Mouse (Mus musculus): ENCODE measurements around the gene Tssk4. TPM values are rescaled to one million over a fixed set of nuclear protein-coding genes. Genes with fewer than 3 reads are reported as not detected.

Gene Tssk4
- polyA plus RNA-seq, 1 experiment from 2014 or later = 0.61 TPM

DNA sequence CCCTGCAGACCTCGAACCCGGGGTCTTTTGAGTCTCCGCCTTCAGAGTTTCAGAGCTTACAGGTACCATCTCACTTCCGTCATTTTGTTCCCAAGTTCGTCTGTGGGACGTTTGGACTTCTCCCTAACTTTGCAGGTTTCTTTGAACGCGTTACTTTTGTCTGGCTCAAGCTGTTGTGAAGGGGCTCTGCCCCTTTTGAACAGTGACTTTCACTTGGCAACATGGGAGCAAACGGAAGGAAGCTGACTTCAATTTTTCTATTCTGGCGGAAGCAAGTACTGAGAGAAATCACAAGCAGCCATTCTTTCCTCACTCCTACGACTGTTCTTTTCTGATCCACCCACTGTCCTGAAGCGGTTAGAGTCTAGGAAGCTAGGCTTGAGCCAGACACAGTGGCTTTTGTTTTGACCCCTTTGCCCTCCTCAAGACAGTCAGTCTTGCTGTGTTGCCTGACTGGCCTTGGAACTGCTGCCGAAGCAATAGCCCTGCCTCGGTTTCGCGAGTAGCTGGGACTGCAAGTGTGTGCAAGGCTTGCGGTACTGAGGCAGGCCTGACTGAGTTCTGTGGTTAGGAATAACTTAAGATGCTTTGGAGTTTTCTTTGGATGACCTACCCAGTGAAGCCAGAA is 5.6 kb upstream of the Tssk4 start:
- peaks cover 21% of the 10 kb centered on the region for H3K4me1 ChIP-seq
- H3K4me3 ChIP-seq (replicated peaks) = peak overlapping the region; percentile 92
- no peak for ATAC-seq (ENCODE audit: insufficient number of reproducible peaks, low FRiP score, low TSS enrichment, low read depth)
- peak overlapping the region; percentile 54 for H3K4me2 ChIP-seq (replicated peaks)
- peak overlapping the region; percentile 90 for H3K27ac ChIP-seq (replicated peaks)
- peak overlapping the region; percentile 91 for H3K9ac ChIP-seq
- peaks cover 27% of the 10 kb centered on the region for H3K36me3 ChIP-seq
- WGBS = 14% methylated on average over 17 of the region's 17 CpGs
- no peaks in the 10 kb centered on the region for H3K27me3 ChIP-seq
- H3K9me3 ChIP-seq (replicated peaks) = no peaks in the 10 kb centered on the region

DNA sequence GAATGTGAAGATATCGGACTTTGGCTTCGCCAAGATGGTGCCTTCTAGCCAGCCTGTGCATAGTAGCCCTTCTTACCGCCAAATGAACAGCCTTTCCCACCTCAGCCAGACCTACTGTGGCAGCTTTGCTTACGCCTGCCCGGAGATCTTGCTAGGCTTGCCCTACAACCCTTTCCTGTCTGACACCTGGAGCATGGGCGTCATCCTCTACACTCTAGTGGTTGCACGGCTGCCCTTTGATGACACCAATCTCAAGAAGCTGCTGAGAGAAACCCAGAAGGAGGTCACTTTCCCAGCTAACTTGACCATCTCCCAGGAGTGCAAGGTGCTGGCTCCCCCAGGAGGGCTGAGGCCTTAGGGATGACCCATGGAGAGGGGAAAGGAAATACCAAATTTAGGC is 1.5 kb downstream of the Tssk4 start:
- no peak for ATAC-seq (ENCODE audit: insufficient number of reproducible peaks, low FRiP score, low TSS enrichment, low read depth)
- Histone ChIP-seq H3K4me3 (replicated peaks) (no peak overlapping the region), H3K4me2 (replicated peaks) (no peak overlapping the region), H3K4me1 (peaks cover 4% of the 10 kb centered on the region; the same call in 1 of the 2 replicates), H3K27ac (replicated peaks) (no peak overlapping the region), H3K9ac (no peak overlapping the region), H3K27me3 (no peaks in the 10 kb centered on the region), H3K36me3 (0 out of 2 replicates have a peak, but pooled peaks cover 4% of the 10 kb centered on the region), H3K9me3 (replicated peaks) (no peaks in the 10 kb centered on the region)
- 84% methylated on average over 7 of the region's 7 CpGs for WGBS

DNA sequence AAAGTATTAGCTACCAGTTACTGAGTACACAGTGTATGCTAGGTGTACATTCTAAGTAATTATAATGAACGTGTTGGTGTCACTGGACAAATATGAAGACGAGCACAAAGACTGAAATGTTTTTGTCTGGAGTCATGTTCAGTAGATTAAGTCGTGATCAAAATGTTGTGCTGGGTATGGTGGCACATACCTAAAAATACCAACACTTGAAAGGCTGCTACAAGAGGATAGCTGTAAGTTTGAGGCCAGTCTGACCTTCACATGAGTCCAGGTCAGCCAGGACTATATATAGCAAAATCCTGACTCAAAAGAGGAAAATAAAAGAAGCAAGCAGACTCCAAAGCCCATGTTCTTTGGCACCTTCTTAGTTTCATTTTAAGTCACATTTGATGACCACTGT is 7.0 kb downstream of the Tssk4 start:
- H3K4me2 ChIP-seq (replicated peaks) = no peak overlapping the region
- peaks cover 21% of the 10 kb centered on the region for H3K36me3 ChIP-seq
- no peak overlapping the region for H3K9ac ChIP-seq
- H3K4me3 ChIP-seq (replicated peaks) = no peak overlapping the region
- H3K9me3 ChIP-seq (replicated peaks) = no peaks in the 10 kb centered on the region
- H3K27me3 ChIP-seq = no peaks in the 10 kb centered on the region
- H3K27ac ChIP-seq (replicated peaks) = no peak overlapping the region
- WGBS = 88% methylated on average over 3 of the region's 3 CpGs
- H3K4me1 ChIP-seq = peaks cover 13% of the 10 kb centered on the region
- no peak for ATAC-seq (ENCODE audit: insufficient number of reproducible peaks, low FRiP score, low TSS enrichment, low read depth)

DNA sequence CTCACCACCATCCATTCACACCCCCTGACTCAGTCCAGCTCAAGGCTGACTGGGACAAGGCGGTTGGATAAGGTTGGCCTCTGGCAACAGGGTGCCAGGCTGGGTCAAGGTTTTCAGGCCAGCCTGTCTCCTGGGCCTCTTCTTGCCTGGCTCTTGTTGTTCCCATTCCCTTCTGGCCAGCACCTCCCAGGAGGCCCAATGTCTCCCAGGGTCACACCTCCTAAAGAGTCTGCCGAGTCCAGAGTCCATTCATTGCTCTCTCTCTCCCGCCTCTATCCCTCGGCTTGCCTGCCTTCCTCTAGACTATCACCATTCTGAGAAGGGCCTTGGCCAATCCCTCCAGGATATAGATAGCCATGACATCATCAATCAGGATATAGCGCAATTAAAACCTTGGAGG is 8.0 kb downstream of the Tssk4 start:
- no peak for ATAC-seq (ENCODE audit: insufficient number of reproducible peaks, low FRiP score, low TSS enrichment, low read depth)
- no peaks in the 10 kb centered on the region for H3K9me3 ChIP-seq (replicated peaks)
- peaks cover 13% of the 10 kb centered on the region for H3K4me1 ChIP-seq
- no peak overlapping the region for H3K4me2 ChIP-seq (replicated peaks)
- no peak overlapping the region for H3K9ac ChIP-seq
- H3K36me3 ChIP-seq = peaks cover 27% of the 10 kb centered on the region
- H3K27ac ChIP-seq (replicated peaks) = no peak overlapping the region
- no peaks in the 10 kb centered on the region for H3K27me3 ChIP-seq
- WGBS = 90% methylated on average over 5 of the region's 5 CpGs
- no peak overlapping the region for H3K4me3 ChIP-seq (replicated peaks)

DNA sequence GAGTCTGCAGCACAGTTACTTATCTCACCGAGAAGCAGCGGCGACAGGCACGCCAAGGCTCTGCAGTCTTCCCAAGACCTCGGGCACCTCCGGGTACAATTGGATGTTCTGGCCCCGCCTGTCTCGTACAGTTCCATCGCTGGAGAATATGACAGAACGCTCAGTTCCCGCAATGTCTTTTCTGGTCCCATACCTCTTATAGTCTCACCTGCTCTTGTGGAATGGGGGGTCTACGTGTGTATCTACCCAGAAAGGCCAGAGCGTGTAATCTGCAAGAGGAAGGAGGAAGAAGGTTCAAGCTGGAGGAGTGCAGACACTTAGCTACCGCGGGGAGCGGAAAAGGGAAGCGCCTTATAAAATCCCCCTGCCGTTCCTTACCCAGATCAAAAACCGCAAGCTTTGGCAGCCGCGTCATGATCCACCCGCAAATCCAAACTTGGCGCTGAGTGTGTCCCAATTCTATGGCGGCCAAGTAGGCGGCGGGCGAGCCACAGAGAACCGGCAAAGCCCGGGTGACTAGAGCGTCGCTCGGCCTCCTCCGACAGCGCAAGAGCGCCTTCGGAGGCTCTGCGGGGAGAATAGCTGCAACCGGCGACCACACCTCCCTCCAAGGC is 10.1 kb downstream of the Tssk4 start, which contains the start of gene Mdp1:
Gene Mdp1, minus strand, starts transcription at position 549 of the 614 bp plus-strand sequence.
- Histone ChIP-seq H3K9me3 (replicated peaks) (no peaks in the 10 kb centered on the region), H3K4me1 (peaks cover 13% of the 10 kb centered on the region), H3K27me3 (no peaks in the 10 kb centered on the region), H3K4me3 (replicated peaks) (peak within 1 kb of the TSS; percentile 69), H3K27ac (replicated peaks) (peak within 1 kb of the TSS; percentile 78), H3K4me2 (replicated peaks) (peak within 1 kb of the TSS; percentile 45), H3K9ac (peak within 1 kb of the TSS; percentile 64), H3K36me3 (peaks cover 36% of the 10 kb centered on the region)
- under 1% methylated on average over 39 of the region's 39 CpGs for WGBS
- ATAC-seq (ENCODE audit: insufficient number of reproducible peaks, low FRiP score, low TSS enrichment, low read depth) = peak; percentile 91

DNA sequence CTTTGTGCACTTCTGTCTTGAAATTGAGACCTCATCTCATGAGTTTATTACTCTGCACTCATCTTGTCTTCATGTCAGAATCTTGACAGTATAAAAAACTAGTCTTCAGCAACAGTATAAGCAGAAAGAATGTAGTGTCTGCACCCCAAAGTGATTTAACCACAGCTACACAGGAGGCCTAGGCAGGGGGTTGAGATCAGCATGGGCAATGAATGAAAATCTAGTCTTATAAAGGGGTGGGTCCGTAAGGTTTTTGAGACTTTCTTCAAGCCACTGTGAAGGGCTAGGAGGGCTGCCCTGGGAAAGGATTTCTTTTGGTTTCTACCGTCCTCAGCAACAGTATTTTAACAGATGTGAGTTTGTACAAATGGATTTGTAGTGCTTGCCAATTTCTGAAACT is 10.7 kb downstream of the Tssk4 start:
- no peak overlapping the region for H3K9ac ChIP-seq
- 36% methylated on average over 2 of the region's 2 CpGs for WGBS
- peaks cover 38% of the 10 kb centered on the region for H3K36me3 ChIP-seq

DNA sequence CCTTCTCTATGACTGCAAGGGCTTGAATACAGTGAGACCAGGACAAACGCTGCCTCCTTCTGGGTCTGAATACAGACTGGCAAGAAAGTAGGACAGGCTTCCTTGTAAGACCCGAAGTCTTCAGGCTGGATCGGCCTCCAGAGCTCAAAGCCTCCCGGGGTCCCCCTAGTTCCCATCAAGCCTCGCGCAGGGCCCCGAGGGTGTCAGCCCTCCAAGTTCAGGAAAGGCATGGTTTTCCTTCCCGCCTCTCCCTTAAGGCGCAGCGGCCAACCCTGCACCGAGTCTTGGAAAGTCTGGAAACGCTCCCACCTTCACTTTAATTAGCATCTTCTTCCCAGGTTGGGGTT is 21.5 kb downstream of the Tssk4 start:
- H3K27ac ChIP-seq (replicated peaks) = peak overlapping the region; percentile 94
- peak; percentile 51; the same call in 1 of the 2 replicates for ATAC-seq (ENCODE audit: insufficient number of reproducible peaks, low FRiP score, low TSS enrichment, low read depth)

More for the DNA sequence above, 10.7 kb downstream of the Tssk4 start:
- 0 out of 2 replicates have a peak overlapping the region, but pooled peaks have one; percentile 45 for H3K4me2 ChIP-seq (replicated peaks)
- H3K4me1 ChIP-seq = peaks cover 13% of the 10 kb centered on the region
- H3K9me3 ChIP-seq (replicated peaks) = no peaks in the 10 kb centered on the region
- ATAC-seq (ENCODE audit: insufficient number of reproducible peaks, low FRiP score, low TSS enrichment, low read depth) = 0 out of 2 replicates have a peak, but pooled peaks have one; percentile 27
- no peaks in the 10 kb centered on the region for H3K27me3 ChIP-seq
- H3K4me3 ChIP-seq (replicated peaks) = peak overlapping the region; percentile 69
- peak overlapping the region; percentile 55 for H3K27ac ChIP-seq (replicated peaks)

DNA sequence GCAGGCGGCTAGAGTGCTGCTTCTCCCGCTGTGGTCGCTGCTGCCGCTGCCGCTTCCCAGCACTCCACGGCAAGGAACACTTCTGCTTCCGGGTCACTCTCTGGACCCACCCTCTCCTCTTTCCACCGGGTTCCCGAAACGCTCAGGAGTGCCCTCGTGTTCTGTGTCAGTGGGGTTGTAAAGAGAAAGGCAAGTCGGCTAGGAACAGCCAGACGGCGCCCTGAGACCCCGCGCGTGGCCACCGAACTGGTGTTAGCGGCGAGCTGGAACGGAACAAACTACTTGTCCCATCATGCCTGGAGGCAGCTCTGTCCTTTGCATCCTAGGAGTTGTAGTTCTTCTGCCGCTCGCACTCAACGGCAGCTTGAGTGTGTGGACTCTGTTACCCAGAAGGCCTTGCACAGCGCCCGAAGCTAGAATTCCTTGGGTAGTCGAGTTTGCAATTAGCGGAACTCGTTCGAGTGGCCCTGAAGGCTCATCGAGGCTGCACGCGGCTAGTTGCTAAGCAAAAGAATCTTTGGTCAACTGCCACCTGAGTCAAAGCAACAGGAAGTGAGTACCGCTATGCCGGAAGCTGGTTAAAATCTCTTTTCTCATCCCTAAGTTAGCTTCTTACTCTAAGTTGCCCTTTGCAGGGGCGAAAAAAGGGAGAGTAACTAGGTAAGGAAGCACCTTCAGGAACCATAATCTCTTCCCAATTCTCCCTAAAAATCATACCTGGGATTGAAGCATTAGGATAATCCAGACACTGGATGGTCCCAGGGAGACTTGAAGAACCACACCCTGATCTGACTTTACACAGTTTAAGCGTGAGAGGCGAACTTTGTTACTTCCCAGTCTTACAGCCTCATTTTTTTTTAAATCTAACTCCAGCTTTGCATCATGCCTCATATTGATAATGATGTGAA is 22.1 kb downstream of the Tssk4 start, which contains the start of the genes Gmpr2 and Nedd8:
Gene Gmpr2, plus strand, starts transcription at position 109 of the 908 bp plus-strand sequence.
Gene Nedd8, minus strand, starts transcription at position 292 of the 908 bp plus-strand sequence.
- Histone ChIP-seq H3K4me1 (peaks cover 18% of the 10 kb centered on the region), H3K27ac (replicated peaks) (peak within 1 kb of the TSS; percentile 94), H3K9ac (peak within 1 kb of the TSS; percentile 76), H3K4me3 (replicated peaks) (peak within 1 kb of the TSS; percentile 66), H3K36me3 (peaks cover 35% of the 10 kb centered on the region), H3K4me2 (replicated peaks) (peak within 1 kb of the TSS; percentile 74), H3K27me3 (no peaks in the 10 kb centered on the region), H3K9me3 (replicated peaks) (no peaks in the 10 kb centered on the region)
- WGBS = under 1% methylated on average over 38 of the region's 38 CpGs
- ATAC-seq (ENCODE audit: insufficient number of reproducible peaks, low FRiP score, low TSS enrichment, low read depth) = peak; percentile 98

More for the DNA sequence above, 21.5 kb downstream of the Tssk4 start:
- peak overlapping the region; percentile 74 for H3K4me2 ChIP-seq (replicated peaks)
- H3K4me3 ChIP-seq (replicated peaks) = peak overlapping the region; percentile 66
- H3K36me3 ChIP-seq = peaks cover 34% of the 10 kb centered on the region
- H3K27me3 ChIP-seq = no peaks in the 10 kb centered on the region
- WGBS = under 1% methylated on average over 12 of the region's 12 CpGs
- peaks cover 18% of the 10 kb centered on the region for H3K4me1 ChIP-seq
- H3K9me3 ChIP-seq (replicated peaks) = no peaks in the 10 kb centered on the region
- H3K9ac ChIP-seq = peak overlapping the region; percentile 76

DNA sequence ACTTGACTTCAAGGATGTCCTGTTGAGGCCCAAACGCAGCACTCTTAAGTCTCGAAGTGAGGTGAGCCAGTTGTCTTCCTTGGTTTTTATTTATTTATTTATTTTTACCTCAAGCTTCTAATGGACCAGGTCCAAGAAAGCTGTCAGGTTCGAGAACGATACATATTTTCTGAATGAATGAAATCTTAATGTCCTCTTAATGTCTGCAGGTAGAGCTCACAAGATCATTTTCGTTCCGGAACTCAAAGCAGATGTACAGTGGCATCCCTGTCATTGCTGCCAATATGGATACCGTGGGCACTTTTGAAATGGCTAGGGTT is 22.7 kb downstream of the Tssk4 start:
- H3K4me3 ChIP-seq (replicated peaks) = peak overlapping the region; percentile 66
- no peaks in the 10 kb centered on the region for H3K9me3 ChIP-seq (replicated peaks)
- H3K36me3 ChIP-seq = peaks cover 42% of the 10 kb centered on the region
- no peak overlapping the region for H3K9ac ChIP-seq
- ATAC-seq (ENCODE audit: insufficient number of reproducible peaks, low FRiP score, low TSS enrichment, low read depth) = no peak
- H3K27ac ChIP-seq (replicated peaks) = no peak overlapping the region; the same call in 1 of the 2 replicates
- peaks cover 18% of the 10 kb centered on the region for H3K4me1 ChIP-seq
- WGBS = 72% methylated on average over 7 of the region's 7 CpGs
- peak overlapping the region; percentile 74 for H3K4me2 ChIP-seq (replicated peaks)
- no peaks in the 10 kb centered on the region for H3K27me3 ChIP-seq

DNA sequence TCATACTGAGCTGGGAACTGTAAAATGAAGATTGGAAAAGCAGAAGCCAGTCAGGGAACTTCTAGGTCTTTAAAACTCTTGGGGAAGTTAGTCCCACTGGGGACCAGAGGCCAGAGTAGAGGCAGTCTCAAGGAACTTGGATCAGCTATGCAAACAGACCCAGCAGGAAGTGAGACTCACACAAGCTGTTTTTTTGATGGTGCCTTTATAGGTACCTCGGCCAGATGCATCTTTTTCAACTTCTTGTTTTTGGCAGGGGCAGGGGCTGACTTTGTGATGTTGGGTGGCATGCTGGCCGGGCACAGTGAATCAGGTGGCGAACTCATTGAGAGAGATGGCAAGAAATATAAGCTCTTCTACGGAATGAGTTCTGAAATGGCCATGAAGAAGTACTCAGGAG is 27.6 kb downstream of the Tssk4 start:
- H3K27ac ChIP-seq (replicated peaks) = no peak overlapping the region
- 82% methylated on average over 4 of the region's 4 CpGs for WGBS
- H3K36me3 ChIP-seq = peaks cover 60% of the 10 kb centered on the region

More for the DNA sequence above, 27.6 kb downstream of the Tssk4 start:
- no peaks in the 10 kb centered on the region for H3K27me3 ChIP-seq
- no peak overlapping the region for H3K4me3 ChIP-seq (replicated peaks)
- no peaks in the 10 kb centered on the region for H3K9me3 ChIP-seq (replicated peaks)
- H3K9ac ChIP-seq = no peak overlapping the region
- H3K4me2 ChIP-seq (replicated peaks) = no peak overlapping the region
- ATAC-seq (ENCODE audit: insufficient number of reproducible peaks, low FRiP score, low TSS enrichment, low read depth) = no peak
- peaks cover 25% of the 10 kb centered on the region for H3K4me1 ChIP-seq

All from embryonic facial prominence, embryonic 15.5 days (tissue).